Mouse (Mus musculus) CH12.LX (cell line): ENCODE results near the gene Ndufv3. TPM values are rescaled to one million over a fixed set of nuclear protein-coding genes. Genes with fewer than 3 reads are reported as not detected.
A peak's percentile ranks its signal among the peaks of the same experiment; 100 is the strongest.

Experiments
- DNase-seq: peaks from one replicate; pipeline ENCODE4 v3.0.0-alpha.2; 2013; ENCODE audit errors: extremely low read depth
- H3K27ac ChIP-seq: 2 replicates; pipeline ENCODE4 v1.5.1; 2012; ENCODE audit warnings: low read depth, mild to moderate bottlenecking, control low read depth, moderate library complexity; ENCODE audit not compliant: insufficient read depth
- H3K27me3 ChIP-seq: replicated peaks from 2 replicates; pipeline ENCODE3; 2012; ENCODE audit warnings: inconsistent platforms
- H3K36me3 ChIP-seq, 2 experiments: replicated peaks in 1 of 2; 2 replicates each; pipeline versions ENCODE3 to v1.6.1; 2012; ENCODE audit warnings: inconsistent platforms in 1 of 2, low read length in 1 of 2, mild to moderate bottlenecking in 1 of 2, mixed read lengths in 1 of 2, moderate library complexity in 1 of 2; ENCODE audit not compliant: control insufficient read depth in 1 of 2, insufficient read depth in 1 of 2
- H3K4me1 ChIP-seq, 2 experiments: 2 replicates each; pipeline ENCODE4 v1.6.1; 2012; ENCODE audit warnings: inconsistent platforms in 1 of 2, moderate library complexity in 1 of 2; ENCODE audit not compliant: insufficient read depth in 2 of 2, control insufficient read depth in 1 of 2
- H3K4me2 ChIP-seq: 2 replicates; pipeline ENCODE4 v1.6.1; 2012; ENCODE audit warnings: low read depth, mild to moderate bottlenecking, control low read depth; ENCODE audit not compliant: poor library complexity, insufficient read depth, severe bottlenecking
- H3K4me3 ChIP-seq, 3 experiments: fragments of 150-350 bp in 1 of 3; sonication (generic) in 1 of 3; replicated peaks in 1 of 3; 2 replicates each; pipeline versions ENCODE3 to v1.5.1; 2011 to 2012; ENCODE audit warnings: low read depth in 2 of 3, low read length in 2 of 3, mild to moderate bottlenecking in 2 of 3, moderate library complexity in 2 of 3, control low read depth in 1 of 3, improper control_type of control experiment in 1 of 3, inconsistent platforms in 1 of 3, mixed read lengths in 1 of 3; ENCODE audit not compliant: poor library complexity in 1 of 3
- H3K79me2 ChIP-seq: replicated peaks from 2 replicates; pipeline ENCODE4 v1.6.1; 2012; ENCODE audit warnings: mild to moderate bottlenecking, moderate library complexity; ENCODE audit not compliant: control insufficient read depth, poor library complexity, insufficient read depth, severe bottlenecking; ENCODE audit errors: extremely low read depth
- H3K9ac ChIP-seq: 2 replicates; pipeline ENCODE4 v1.6.1; 2012; ENCODE audit warnings: low read depth, mild to moderate bottlenecking, control low read depth, moderate library complexity; ENCODE audit not compliant: insufficient read depth
- H3K9me3 ChIP-seq: replicated peaks from 2 replicates; pipeline ENCODE3; 2012; ENCODE audit warnings: low read length, inconsistent platforms, mixed read lengths
- BHLHE40 ChIP-seq: IDR thresholded peaks from 2 replicates; pipeline ENCODE4 v1.6.1; 2011; ENCODE audit warnings: mild to moderate bottlenecking, low read depth, low read length, improper control_type of control experiment
- E2F4 ChIP-seq: IDR thresholded peaks from 2 replicates; pipeline ENCODE4 v1.6.1; 2011; ENCODE audit warnings: low read depth, low read length, improper control_type of control experiment; ENCODE audit not compliant: insufficient replicate concordance
- ELF1 ChIP-seq: IDR thresholded peaks from 2 replicates; pipeline ENCODE4 v1.6.1; 2014; ENCODE audit warnings: low read depth, mild to moderate bottlenecking, inconsistent platforms, low read length, improper control_type of control experiment
- ETS1 ChIP-seq: conservative IDR thresholded peaks from 2 replicates; pipeline ENCODE4 v1.6.1; 2012; ENCODE audit warnings: low read depth, mild to moderate bottlenecking, inconsistent platforms, low read length, improper control_type of control experiment, moderate library complexity
- GABPA ChIP-seq: IDR thresholded peaks from 2 replicates; pipeline ENCODE4 v1.6.1; 2012; ENCODE audit warnings: low read depth, low read length, improper control_type of control experiment, inconsistent platforms; ENCODE audit not compliant: insufficient replicate concordance
- HCFC1 ChIP-seq: IDR thresholded peaks from 2 replicates; pipeline ENCODE4 v1.6.1; 2012; ENCODE audit warnings: low read depth, mild to moderate bottlenecking, inconsistent platforms, low read length, improper control_type of control experiment
- IRF4 ChIP-seq: IDR thresholded peaks from 2 replicates; pipeline ENCODE4 v1.6.1; 2014; ENCODE audit warnings: low read depth, mild to moderate bottlenecking, inconsistent platforms, low read length, improper control_type of control experiment
- JUND ChIP-seq: conservative IDR thresholded peaks from 2 replicates; pipeline ENCODE4 v1.6.1; 2011; ENCODE audit warnings: low read depth, low read length, improper control_type of control experiment
- MAX ChIP-seq: IDR thresholded peaks from 2 replicates; pipeline ENCODE4 v1.6.1; 2011; ENCODE audit warnings: low read length, improper control_type of control experiment
- MEF2A ChIP-seq: IDR thresholded peaks from 2 replicates; pipeline ENCODE4 v1.6.1; 2014; ENCODE audit warnings: low read depth, mild to moderate bottlenecking, inconsistent platforms, low read length, improper control_type of control experiment, borderline replicate concordance
- MXI1 ChIP-seq: IDR thresholded peaks from 2 replicates; pipeline ENCODE4 v1.6.1; 2011; ENCODE audit warnings: mild to moderate bottlenecking, low read depth, low read length, improper control_type of control experiment
- MYC ChIP-seq: IDR thresholded peaks from 2 replicates; pipeline ENCODE4 v1.6.1; 2011; ENCODE audit warnings: low read depth, mild to moderate bottlenecking, improper control_type of control experiment, low read length
- NELFE ChIP-seq: IDR thresholded peaks from 2 replicates; pipeline ENCODE4 v1.6.1; 2011; ENCODE audit warnings: low read depth, low read length, improper control_type of control experiment
- NRF1 ChIP-seq: IDR thresholded peaks from 2 replicates; pipeline ENCODE4 v1.6.1; 2014; ENCODE audit warnings: low read depth, mild to moderate bottlenecking, inconsistent platforms, low read length, improper control_type of control experiment, moderate library complexity
- POLR2A ChIP-seq: IDR thresholded peaks from 2 replicates; pipeline ENCODE4 v1.6.1; 2011; ENCODE audit warnings: low read depth, mild to moderate bottlenecking, improper control_type of control experiment, low read length
- POLR2AphosphoS2 ChIP-seq: IDR thresholded peaks from 2 replicates; pipeline ENCODE4 v1.6.1; 2011; ENCODE audit warnings: low read depth, low read length, improper control_type of control experiment
- RAD21 ChIP-seq: IDR thresholded peaks from 2 replicates; pipeline ENCODE4 v1.6.1; 2011; ENCODE audit warnings: low read depth, mild to moderate bottlenecking, low read length, improper control_type of control experiment, moderate library complexity
- RCOR1 ChIP-seq: conservative IDR thresholded peaks from 2 replicates; pipeline ENCODE4 v1.6.1; 2012; ENCODE audit warnings: low read depth, mild to moderate bottlenecking, inconsistent platforms, low read length, improper control_type of control experiment
- SIN3A ChIP-seq: IDR thresholded peaks from 2 replicates; pipeline ENCODE4 v1.6.1; 2012; ENCODE audit warnings: low read length, improper control_type of control experiment, inconsistent platforms
- TBP ChIP-seq: conservative IDR thresholded peaks from 2 replicates; pipeline ENCODE4 v1.6.1; 2011; ENCODE audit warnings: low read depth, low read length, improper control_type of control experiment
- TCF12 ChIP-seq: IDR thresholded peaks from 2 replicates; pipeline ENCODE4 v1.6.1; 2014; ENCODE audit warnings: low read depth, mild to moderate bottlenecking, inconsistent platforms, low read length, improper control_type of control experiment
- UBTF ChIP-seq: IDR thresholded peaks from 2 replicates; pipeline ENCODE4 v1.6.1; 2012; ENCODE audit warnings: low read depth, mild to moderate bottlenecking, inconsistent platforms, low read length, improper control_type of control experiment, moderate library complexity
- USF1 ChIP-seq: IDR thresholded peaks from 2 replicates; pipeline ENCODE4 v1.6.1; 2014; ENCODE audit warnings: low read depth, mild to moderate bottlenecking, inconsistent platforms, low read length, improper control_type of control experiment
- ZC3H11A ChIP-seq: IDR thresholded peaks from 2 replicates; pipeline ENCODE4 v1.6.1; 2012; ENCODE audit warnings: low read depth, mild to moderate bottlenecking, inconsistent platforms, low read length, improper control_type of control experiment
- ZKSCAN1 ChIP-seq: IDR thresholded peaks from 2 replicates; pipeline ENCODE4 v1.6.1; 2012; ENCODE audit warnings: low read depth, inconsistent platforms, low read length, improper control_type of control experiment, borderline replicate concordance
- ZMIZ1 ChIP-seq: IDR thresholded peaks from 2 replicates; pipeline ENCODE4 v1.6.1; 2012; ENCODE audit warnings: low read depth, mild to moderate bottlenecking, inconsistent platforms, low read length, improper control_type of control experiment
- dilution Hi-C: fragments of 300-500 bp; cut with MboI; formaldehyde crosslinking; loops from 2 replicates; pipeline ENCODE4 v1.14.3; 2020; ENCODE audit warnings: low sequenced_read_pairs; ENCODE audit not compliant: extremely low pct_unique_long_range_greater_than_20kb, extremely low pct_ligation_motif_present
- in situ Hi-C: fragments of 300-500 bp; cut with MboI; formaldehyde crosslinking; loops from 3 replicates; pipeline ENCODE4 v1.14.3; 2019; ENCODE audit warnings: low sequenced_read_pairs, low pct_ligation_motif_present, low pct_unique_long_range_greater_than_20kb, mixed read lengths
- polyA plus RNA-seq: library from polyadenylated mRNA; unstranded; fragments of >175 nt; gene quantifications from 2 replicates; pipeline ENCODE4 v1.2.1, GENCODE M21; 2012; ENCODE audit warnings: low read depth; ENCODE audit not compliant: insufficient read length
- total RNA-seq, 2 experiments: library from RNA; depleted of rRNA; stranded (reverse); fragments of 300-350 nt in 1 of 2; fragments of >200 nt in 1 of 2; gene quantifications; 2 replicates each; pipeline ENCODE4 v1.2.3; 2012 to 2014

The Ndufv3 gene
- total RNA-seq (2012; rRNA removed) (357 and 409 TPM in 2 replicates), total RNA-seq (2014; rRNA removed) (298 and 303 TPM in 2 replicates), polyA plus RNA-seq (272 and 292 TPM in 2 replicates)

DNA sequence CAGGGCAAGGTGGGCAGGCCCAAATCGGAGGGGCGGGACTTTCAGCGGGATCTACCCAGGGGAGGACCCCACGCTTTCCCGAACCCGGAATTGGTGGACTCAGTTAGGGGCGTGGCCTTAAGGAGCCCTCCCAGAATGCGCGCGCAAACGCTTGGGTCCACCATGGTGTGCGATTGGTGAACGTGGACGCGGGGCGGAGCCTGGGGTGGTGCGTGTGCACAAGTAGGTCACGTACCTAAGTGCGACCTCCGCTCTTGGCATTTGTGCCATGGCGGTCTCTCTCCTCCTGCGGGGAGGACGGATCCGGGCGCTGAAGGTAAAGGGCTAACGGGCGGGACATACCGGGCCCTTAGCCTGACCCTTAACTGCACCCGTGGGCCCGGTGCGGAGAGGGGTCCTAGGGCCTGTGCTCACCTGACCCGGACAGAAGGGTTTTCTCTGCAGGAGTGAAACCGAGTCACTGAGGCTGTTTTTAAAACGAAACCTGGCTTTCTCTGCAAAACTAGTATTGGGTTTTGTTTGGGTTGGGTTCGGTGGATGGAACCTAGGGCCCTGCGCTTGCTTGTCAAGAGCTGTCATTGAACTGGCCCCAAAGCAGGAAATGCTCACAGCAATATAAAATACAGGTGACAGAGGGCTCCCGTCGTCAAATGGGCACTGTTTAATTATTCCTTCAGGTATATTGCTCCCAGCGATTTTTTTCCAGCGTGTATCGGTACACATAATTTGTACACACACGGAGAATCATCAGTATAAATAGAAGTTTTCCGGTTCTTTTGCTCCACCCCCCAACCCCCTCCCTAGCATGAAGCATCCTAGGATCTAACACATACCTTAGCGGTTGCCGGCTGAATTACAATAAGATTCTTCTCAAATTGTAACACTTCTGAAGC lies at the start of gene Ndufv3, which contains the start of gene Wdr4:
Ndufv3 (plus strand) TSS at position 170 of the 893 bp plus-strand sequence.
Wdr4 (minus strand) TSS at position 35 of the 893 bp plus-strand sequence.
- no peaks in the 10 kb centered on the region for H3K9me3 ChIP-seq

GRCm38 (mm10) chr17:31470766-31471418 lies 49.0 kb upstream of the Ndufv3 start:
- H3K4me2 ChIP-seq: no peak overlapping the region
- no peaks in the 10 kb centered on the region for H3K36me3 ChIP-seq
- no peaks in the 10 kb centered on the region for H3K4me1 ChIP-seq
- no peak overlapping the region for H3K27ac ChIP-seq
- no peaks in the 10 kb centered on the region for H3K79me2 ChIP-seq
- no peak for TF ChIP-seq E2F4
- TF ChIP-seq MEF2A: no peak
- TF ChIP-seq ETS1: no peak
- H3K9ac ChIP-seq: no peak overlapping the region
- peaks cover 68% of the 10 kb centered on the region for H3K27me3 ChIP-seq
- in situ Hi-C loops (no loop called here), dilution Hi-C loops (no loop called here)
- peaks cover 3% of the 10 kb centered on the region for H3K9me3 ChIP-seq
- no peak overlapping the region for H3K4me3 ChIP-seq
- DNase-seq: no peak

More for the DNA sequence above, at the start of gene Ndufv3, which contains the start of gene Wdr4:
- in situ Hi-C loops (loop anchor here (10.0 kb wide), 1 partner anchor 145 kb away; no protein-coding TSS in a partner anchor), dilution Hi-C loops (no loop called here)
- Histone ChIP-seq H3K4me3 (peak within 1 kb of the TSS; percentile 63 to 93 (median 73)), H3K27me3 (no peaks in the 10 kb centered on the region), H3K4me2 (peak within 1 kb of the TSS; percentile 47), H3K4me1 (peaks cover 2 to 30% of the 10 kb centered on the region in 2 experiments; a peak in 2 of 4 replicates), H3K27ac (no peak within 1 kb of the TSS), H3K9ac (peak within 1 kb of the TSS; percentile 67), H3K79me2 (peaks cover 21% of the 10 kb centered on the region), H3K36me3 (peaks cover 16 to 30% of the 10 kb centered on the region in 2 experiments)
- TF ChIP-seq SIN3A (peak; percentile 77), RAD21 (no peak), ELF1 (peak; percentile 93), ZC3H11A (no peak), ZKSCAN1 (no peak), NELFE (peak; percentile 89), MXI1 (peak; percentile 1; the same call in 1 of the 2 replicates), HCFC1 (peak; percentile 62), BHLHE40 (peak; percentile 61), UBTF (no peak), JUND (no peak), NRF1 (peak; percentile 87), ZMIZ1 (peak; percentile 95), POLR2AphosphoS2 (peak; percentile 86; the same call in 1 of the 2 replicates), TBP (peak; percentile 82), POLR2A (peak; percentile 97), MAX (peak; percentile 53; the same call in 1 of the 2 replicates), RCOR1 (no peak), MYC (peak; percentile 63; the same call in 1 of the 2 replicates), GABPA (no peak), USF1 (no peak), IRF4 (0 out of 2 replicates have a peak, but pooled peaks have one; percentile 16), TCF12 (peak; percentile 76; the same call in 1 of the 2 replicates)
- peak; percentile 100 for DNase-seq
